Mouse (Mus musculus) bone marrow macrophage, adult 2 months (primary cell): ENCODE data around the gene Fam227a.

Source experiments
- CTCF ChIP-seq: IDR thresholded peaks from 2 replicates; pipeline ENCODE4 v1.5.1; 2012; ENCODE audit warnings: low read depth, mild to moderate bottlenecking, low read length, moderate library complexity
- POLR2A ChIP-seq: IDR thresholded peaks from 2 replicates; pipeline ENCODE4 v1.6.1; 2012; ENCODE audit warnings: mild to moderate bottlenecking, low read depth, low read length, borderline replicate concordance

DNA sequence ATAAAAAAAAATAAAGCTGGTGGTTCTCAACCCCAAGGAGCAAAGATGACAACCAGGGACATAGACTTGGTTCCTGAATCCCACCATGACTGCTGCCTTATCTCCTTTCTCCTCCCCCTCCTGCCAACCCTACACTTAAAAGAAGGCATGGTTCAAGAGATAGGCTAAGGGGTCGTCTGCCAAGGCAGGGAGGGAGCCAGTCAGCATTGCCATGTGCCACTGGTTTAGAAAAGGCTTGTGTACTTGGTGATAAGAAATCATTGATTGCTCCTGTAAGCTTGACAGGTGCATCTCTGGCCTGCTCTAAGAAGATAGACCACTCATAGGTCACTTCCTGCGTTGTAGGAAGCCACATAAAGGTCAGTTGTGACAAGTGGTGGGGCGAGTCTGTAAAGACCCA, 36.8 kb upstream of the Fam227a start:
- TF ChIP-seq POLR2A (no peak), CTCF (no peak)
